Mouse (Mus musculus) limb, embryonic 10.5 days (tissue): ENCODE data around the gene Shb. TPM values are rescaled to one million over a fixed set of nuclear protein-coding genes. Genes with fewer than 3 reads are reported as not detected.
A peak's percentile ranks its signal among the peaks of the same experiment; 100 is the strongest.

Experiments
- DNase-seq: peaks from one replicate; pipeline ENCODE4 v3.0.0-alpha.2; 2017; ENCODE audit warnings: low spot score
- H3K27ac ChIP-seq: fragments of 300-500 bp; sonication (generic); 2 replicates; pipeline ENCODE4 v1.5.1; 2016; ENCODE audit warnings: mild to moderate bottlenecking
- H3K27me3 ChIP-seq: fragments of 300-500 bp; sonication (generic); 2 replicates; pipeline ENCODE4 v1.6.1; 2016; ENCODE audit warnings: low read depth, mild to moderate bottlenecking; ENCODE audit not compliant: poor library complexity, severe bottlenecking
- H3K36me3 ChIP-seq: fragments of 300-500 bp; sonication (generic); 2 replicates; pipeline ENCODE4 v1.6.1; 2016; ENCODE audit warnings: mild to moderate bottlenecking, moderate library complexity
- H3K4me1 ChIP-seq: fragments of 300-500 bp; sonication (generic); 2 replicates; pipeline ENCODE4 v1.6.1; 2016
- H3K4me3 ChIP-seq: fragments of 300-500 bp; sonication (generic); 2 replicates; pipeline ENCODE4 v1.5.1; 2016; ENCODE audit warnings: mild to moderate bottlenecking, moderate library complexity
- H3K9me3 ChIP-seq: fragments of 300-500 bp; sonication (generic); replicated peaks from 2 replicates; pipeline ENCODE4 v1.6.1; 2016; ENCODE audit warnings: mild to moderate bottlenecking
- WGBS: fragments of 180-500 bp; shearing (Covaris S2); methylation state at CpG from one replicate; pipeline ENCODE4 v1.1.7; 2016; 5-methylcytosine and 5-hydroxymethylcytosine counted together
- polyA plus RNA-seq: library from polyadenylated mRNA; unstranded; fragments of >200 nt; fragmentation: Nextera tagmentation; extraction: Ambion mirVana; gene quantifications from 2 replicates; pipeline ENCODE4 v1.2.1, GENCODE M21; 2016

Shb gene
- 4.3 and 4.8 TPM in 2 replicates for polyA plus RNA-seq

- Histone ChIP-seq H3K4me3 (peak within 1 kb of the TSS; percentile 87), H3K4me1 (peaks cover 60% of the 10 kb centered on the region), H3K27me3 (no peaks in the 10 kb centered on the region), H3K27ac (peak within 1 kb of the TSS; percentile 95), H3K9me3 (no peaks in the 10 kb centered on the region), H3K36me3 (no peaks in the 10 kb centered on the region)
- 14% methylated on average over 7 of the region's 7 CpGs for WGBS
- DNase-seq, result peak; percentile 86
Observed at GRCm38 (mm10) chr4:45532375-45532774, at the start of gene Shb. Gene Shb (minus strand): TSS chr4:45532470.

DNA sequence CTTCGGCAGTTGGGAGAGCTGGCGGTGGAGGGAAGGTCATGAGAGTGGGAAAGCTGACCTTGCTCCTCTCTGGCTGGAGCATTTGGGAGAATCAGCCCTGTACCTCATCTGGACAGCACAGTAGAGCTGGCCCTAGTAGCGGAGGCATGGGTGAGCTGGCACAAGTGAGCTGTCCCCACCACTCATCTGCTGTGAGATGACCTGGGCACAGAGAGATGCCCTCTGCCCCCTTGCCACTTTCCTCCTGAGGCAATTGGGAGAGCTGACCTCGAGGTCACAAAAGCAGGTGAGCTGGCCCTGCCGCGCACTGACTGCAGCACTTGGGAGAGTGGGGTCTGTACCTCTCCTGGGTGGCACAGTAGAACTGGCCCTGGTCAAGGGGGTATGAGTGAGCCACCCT lies 48.8 kb upstream of the Shb start:
- Histone ChIP-seq H3K27ac (no peak overlapping the region), H3K9me3 (no peaks in the 10 kb centered on the region), H3K4me3 (no peak overlapping the region), H3K4me1 (peaks cover 42% of the 10 kb centered on the region), H3K27me3 (peaks cover 25% of the 10 kb centered on the region), H3K36me3 (no peaks in the 10 kb centered on the region)
- DNase-seq, result no peak
- 82% methylated on average over 6 of the region's 6 CpGs for WGBS

- Histone ChIP-seq H3K27me3 (0 out of 2 replicates have a peak, but pooled peaks cover 2% of the 10 kb centered on the region), H3K4me1 (peaks cover 39% of the 10 kb centered on the region), H3K36me3 (no peaks in the 10 kb centered on the region), H3K9me3 (no peaks in the 10 kb centered on the region), H3K4me3 (peak overlapping the region; percentile 1; the same call in 1 of the 2 replicates), H3K27ac (peak overlapping the region; percentile 53)
- WGBS, result 15% methylated on average over 22 of the region's 22 CpGs
- peak; percentile 49 for DNase-seq
Observed at GRCm38 (mm10) chr4:45578554-45579370, 46.5 kb upstream of the Shb start.

DNA sequence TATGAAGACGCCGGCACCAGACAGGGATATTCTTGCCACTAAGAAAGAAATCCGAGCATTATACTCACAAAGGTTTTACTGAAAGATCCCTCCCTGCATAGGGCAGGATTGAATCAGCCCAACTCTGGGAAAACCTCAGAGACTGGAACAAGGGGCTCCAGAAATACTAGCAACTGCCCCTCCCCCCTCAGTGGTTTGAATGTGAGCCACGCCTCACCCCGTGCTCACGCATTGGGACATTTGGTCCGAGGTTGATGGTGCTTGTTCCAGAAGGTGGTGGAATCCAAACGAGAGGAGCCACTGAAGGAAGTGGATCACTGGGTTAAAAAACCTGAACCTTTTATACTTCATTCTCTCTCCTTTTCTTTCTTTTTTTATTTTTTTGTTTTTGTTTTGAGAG lies 45.4 kb upstream of the Shb start:
- DNase-seq, result no peak
- WGBS, result 56% methylated on average over 8 of the region's 8 CpGs
- Histone ChIP-seq H3K4me1 (peaks cover 36% of the 10 kb centered on the region), H3K4me3 (no peak overlapping the region), H3K27ac (no peak overlapping the region), H3K9me3 (no peaks in the 10 kb centered on the region), H3K27me3 (no peaks in the 10 kb centered on the region), H3K36me3 (no peaks in the 10 kb centered on the region)

DNA sequence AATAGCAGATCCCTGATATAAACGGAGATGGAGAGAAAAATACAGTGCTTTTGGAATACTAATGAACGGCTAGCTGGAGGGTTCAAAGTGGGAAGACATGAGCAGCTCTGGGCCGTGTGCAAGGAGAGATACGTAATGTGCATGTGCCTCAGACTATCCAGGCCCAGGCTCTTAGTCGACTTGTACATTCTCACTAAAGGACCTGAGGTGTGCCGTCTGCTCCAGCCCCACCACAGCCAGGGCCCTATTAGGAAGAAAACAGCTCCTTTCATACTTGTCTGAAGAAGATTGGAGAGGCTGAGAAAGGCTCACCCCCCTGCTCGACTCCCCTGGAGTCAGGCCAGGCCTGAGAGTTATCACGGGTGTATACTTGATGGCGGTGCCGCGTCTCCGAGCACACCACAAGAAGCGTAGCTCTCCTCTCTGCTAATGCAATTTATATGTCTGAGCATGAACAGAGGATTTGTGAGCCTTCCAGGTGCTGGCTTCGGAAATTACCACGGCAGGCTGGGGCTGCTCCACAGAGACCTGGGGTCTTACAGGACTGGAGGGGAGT lies 42.4 kb upstream of the Shb start:
- no peak overlapping the region for H3K27ac ChIP-seq
- DNase-seq, result no peak
- WGBS, result 77% methylated on average over 15 of the region's 15 CpGs

GRCm38 (mm10) chr4:45569521-45569920 lies 37.3 kb upstream of the Shb start:
- no peaks in the 10 kb centered on the region for H3K27me3 ChIP-seq
- no peak overlapping the region for H3K4me3 ChIP-seq
- WGBS, result 75% methylated on average over 5 of the region's 5 CpGs
- no peak overlapping the region for H3K27ac ChIP-seq
- no peaks in the 10 kb centered on the region for H3K4me1 ChIP-seq
- H3K36me3 ChIP-seq, result no peaks in the 10 kb centered on the region
- H3K9me3 ChIP-seq, result no peaks in the 10 kb centered on the region
- no peak for DNase-seq

More for the DNA sequence above, 42.4 kb upstream of the Shb start:
- Histone ChIP-seq H3K27me3 (no peaks in the 10 kb centered on the region), H3K4me1 (peaks cover 22% of the 10 kb centered on the region), H3K9me3 (no peaks in the 10 kb centered on the region), H3K4me3 (no peak overlapping the region), H3K36me3 (no peaks in the 10 kb centered on the region)

GRCm38 (mm10) chr4:45558211-45558610 lies 25.9 kb upstream of the Shb start:
- 92% methylated on average over 5 of the region's 5 CpGs for WGBS

GRCm38 (mm10) chr4:45552571-45552970 lies 20.3 kb upstream of the Shb start:
- Histone ChIP-seq H3K36me3 (no peaks in the 10 kb centered on the region), H3K4me1 (no peaks in the 10 kb centered on the region; the same call in 1 of the 2 replicates), H3K27ac (no peak overlapping the region), H3K27me3 (no peaks in the 10 kb centered on the region), H3K4me3 (no peak overlapping the region), H3K9me3 (no peaks in the 10 kb centered on the region)
- WGBS, result 15% methylated on average over 4 of the region's 4 CpGs
- DNase-seq, result no peak

More at GRCm38 (mm10) chr4:45558211-45558610, 25.9 kb upstream of the Shb start:
- H3K4me3 ChIP-seq, result no peak overlapping the region
- no peaks in the 10 kb centered on the region for H3K4me1 ChIP-seq
- 0 out of 2 replicates have a peak, but pooled peaks cover 3% of the 10 kb centered on the region for H3K27me3 ChIP-seq
- no peaks in the 10 kb centered on the region for H3K9me3 ChIP-seq
- no peak overlapping the region for H3K27ac ChIP-seq
- H3K36me3 ChIP-seq, result no peaks in the 10 kb centered on the region
- no peak for DNase-seq

DNA sequence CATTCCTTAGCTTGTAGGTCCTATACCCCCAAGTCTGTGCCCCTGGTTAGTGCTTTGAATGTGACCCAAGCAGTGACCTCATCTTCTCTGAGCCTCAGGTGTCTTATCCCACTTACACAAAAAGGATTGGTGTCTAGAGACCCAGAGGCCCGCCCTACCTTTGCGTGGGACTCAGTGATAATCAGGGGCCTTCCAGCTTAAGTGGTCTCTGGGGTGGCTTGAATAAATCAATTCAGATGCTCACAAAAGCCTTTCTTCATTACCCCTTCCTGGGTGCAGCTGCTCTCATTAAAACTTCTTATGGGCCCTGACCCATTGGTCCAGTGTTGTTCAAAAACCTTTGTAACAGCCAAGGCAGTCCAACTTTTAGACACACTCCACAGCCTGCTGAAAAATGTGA lies 18.7 kb upstream of the Shb start:
- H3K36me3 ChIP-seq, result no peaks in the 10 kb centered on the region
- H3K4me3 ChIP-seq, result no peak overlapping the region
- no peak overlapping the region for H3K27ac ChIP-seq
- no peaks in the 10 kb centered on the region; the same call in 1 of the 2 replicates for H3K4me1 ChIP-seq
- H3K27me3 ChIP-seq, result no peaks in the 10 kb centered on the region
- H3K9me3 ChIP-seq, result no peaks in the 10 kb centered on the region
- 72% methylated on average over 2 of the region's 2 CpGs for WGBS
- DNase-seq, result no peak

GRCm38 (mm10) chr4:45549514-45549913 lies 17.2 kb upstream of the Shb start:
- no peaks in the 10 kb centered on the region; the same call in 1 of the 2 replicates for H3K4me1 ChIP-seq
- H3K9me3 ChIP-seq, result no peaks in the 10 kb centered on the region; the same call in 1 of the 2 replicates
- H3K4me3 ChIP-seq, result no peak overlapping the region
- H3K27ac ChIP-seq, result no peak overlapping the region
- WGBS, result 70% methylated on average over 5 of the region's 5 CpGs
- no peaks in the 10 kb centered on the region for H3K27me3 ChIP-seq
- DNase-seq, result no peak
- H3K36me3 ChIP-seq, result no peaks in the 10 kb centered on the region

DNA sequence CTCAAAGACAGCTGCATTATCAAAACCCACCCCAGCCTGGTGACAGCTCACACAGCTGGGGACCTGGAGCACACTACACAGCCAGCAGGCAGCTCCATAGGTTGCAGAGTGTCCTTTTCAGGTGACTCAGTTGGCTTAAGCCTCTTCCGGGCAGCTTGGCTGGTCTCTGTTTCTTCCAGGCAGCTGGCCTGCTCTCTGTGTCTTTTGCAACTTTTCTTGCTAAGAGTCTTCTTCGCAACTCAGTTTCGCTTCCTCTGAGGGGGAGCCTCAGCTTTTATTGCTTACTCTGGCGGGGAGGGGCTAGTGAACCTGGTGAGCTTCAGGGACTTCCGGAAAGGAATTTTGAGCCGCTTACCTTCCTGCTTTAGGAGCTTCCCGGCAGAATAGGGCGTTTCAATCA lies 13.6 kb upstream of the Shb start:
- Histone ChIP-seq H3K36me3 (no peaks in the 10 kb centered on the region), H3K4me1 (peaks cover 2% of the 10 kb centered on the region), H3K9me3 (no peaks in the 10 kb centered on the region; the same call in 1 of the 2 replicates), H3K4me3 (no peak overlapping the region), H3K27ac (no peak overlapping the region), H3K27me3 (no peaks in the 10 kb centered on the region)
- 66% methylated on average over 8 of the region's 8 CpGs for WGBS
- DNase-seq, result no peak

- Histone ChIP-seq H3K4me3 (no peak overlapping the region), H3K27me3 (no peaks in the 10 kb centered on the region), H3K27ac (no peak overlapping the region), H3K36me3 (no peaks in the 10 kb centered on the region), H3K4me1 (peaks cover 16% of the 10 kb centered on the region), H3K9me3 (no peaks in the 10 kb centered on the region; the same call in 1 of the 2 replicates)
- WGBS, result 90% methylated on average over 3 of the region's 3 CpGs
- no peak for DNase-seq
Observed at GRCm38 (mm10) chr4:45543481-45544051, 11.3 kb upstream of the Shb start.
